Mouse (Mus musculus) E14TG2a.4 (cell line): Measurements from ENCODE around the gene Cadm1.

Experiments used
- CTCF ChIP-seq: conservative IDR thresholded peaks from 2 replicates; pipeline ENCODE4 v1.5.1; 2014; ENCODE audit warnings: low read length
- NANOG ChIP-seq: IDR thresholded peaks from 2 replicates; pipeline ENCODE4 v1.6.1; 2014; ENCODE audit warnings: borderline replicate concordance, low read length, mixed read lengths
- POU5F1 ChIP-seq: IDR thresholded peaks from 2 replicates; pipeline ENCODE4 v1.6.1; 2014; ENCODE audit warnings: low read length, borderline replicate concordance

DNA sequence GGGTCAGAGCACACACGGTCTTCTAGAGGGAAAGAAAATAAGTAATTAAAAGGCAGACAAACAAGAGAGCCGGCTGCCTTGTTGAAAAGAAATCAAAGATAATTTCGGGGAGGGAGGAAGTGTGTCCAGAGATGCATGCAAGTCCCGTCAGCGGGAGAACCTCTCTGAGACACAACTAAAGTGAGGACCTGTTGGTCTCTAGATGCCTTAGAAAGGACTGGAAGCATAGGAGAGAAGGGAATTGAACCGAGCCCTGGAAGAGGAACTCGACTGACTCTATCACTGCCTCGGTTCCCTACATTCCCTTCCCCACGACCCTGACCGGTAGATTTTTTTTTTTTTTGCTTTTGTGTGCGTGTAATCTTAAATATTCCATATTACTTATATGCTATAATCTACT, 791 bp upstream of the Cadm1 start:
- TF ChIP-seq CTCF (no peak), POU5F1 (no peak), NANOG (no peak)
